Mouse (Mus musculus) midbrain, embryonic 10.5 days (tissue): ENCODE data around the gene Hist2h2be. TPM values are rescaled to one million over a fixed set of nuclear protein-coding genes. Genes with fewer than 3 reads are reported as not detected.
"Not testable (repeated sequence)": the region's sequence is repeated elsewhere in the genome, so short reads cannot be mapped to it uniquely, and the experiment has no call there.

ENCODE experiments used
- DNase-seq: peaks from one replicate; pipeline ENCODE4 v3.0.0-alpha.2; 2017; ENCODE audit warnings: low spot score
- H3K27ac ChIP-seq: fragments of 300-500 bp; sonication (generic); replicated peaks from 2 replicates; pipeline ENCODE4 v1.5.1; 2016; ENCODE audit warnings: mild to moderate bottlenecking
- H3K27me3 ChIP-seq: fragments of 300-500 bp; sonication (generic); 2 replicates; pipeline ENCODE4 v1.6.1; 2016; ENCODE audit warnings: low read depth, mild to moderate bottlenecking; ENCODE audit not compliant: poor library complexity, severe bottlenecking
- H3K36me3 ChIP-seq: fragments of 300-500 bp; sonication (generic); 2 replicates; pipeline ENCODE4 v1.6.1; 2016; ENCODE audit warnings: mild to moderate bottlenecking, moderate library complexity
- H3K4me1 ChIP-seq: fragments of 300-500 bp; sonication (generic); 2 replicates; pipeline ENCODE4 v1.6.1; 2016
- H3K4me3 ChIP-seq: fragments of 300-500 bp; sonication (generic); 2 replicates; pipeline ENCODE4 v1.5.1; 2016; ENCODE audit warnings: mild to moderate bottlenecking, moderate library complexity
- H3K9me3 ChIP-seq: fragments of 300-500 bp; sonication (generic); replicated peaks from 2 replicates; pipeline ENCODE4 v1.6.1; 2016; ENCODE audit warnings: mild to moderate bottlenecking
- WGBS: fragments of 180-500 bp; shearing (Covaris S2); methylation state at CpG from one replicate; pipeline ENCODE4 v1.1.7; 2016; 5-methylcytosine and 5-hydroxymethylcytosine counted together
- polyA plus RNA-seq: library from polyadenylated mRNA; unstranded; fragments of >200 nt; fragmentation: Nextera tagmentation; extraction: Ambion mirVana; gene quantifications from 2 replicates; pipeline ENCODE4 v1.2.1, GENCODE M21; 2016

Gene Hist2h2be
- polyA plus RNA-seq, 1 experiment from 2014 or later: 11.5 TPM

DNA sequence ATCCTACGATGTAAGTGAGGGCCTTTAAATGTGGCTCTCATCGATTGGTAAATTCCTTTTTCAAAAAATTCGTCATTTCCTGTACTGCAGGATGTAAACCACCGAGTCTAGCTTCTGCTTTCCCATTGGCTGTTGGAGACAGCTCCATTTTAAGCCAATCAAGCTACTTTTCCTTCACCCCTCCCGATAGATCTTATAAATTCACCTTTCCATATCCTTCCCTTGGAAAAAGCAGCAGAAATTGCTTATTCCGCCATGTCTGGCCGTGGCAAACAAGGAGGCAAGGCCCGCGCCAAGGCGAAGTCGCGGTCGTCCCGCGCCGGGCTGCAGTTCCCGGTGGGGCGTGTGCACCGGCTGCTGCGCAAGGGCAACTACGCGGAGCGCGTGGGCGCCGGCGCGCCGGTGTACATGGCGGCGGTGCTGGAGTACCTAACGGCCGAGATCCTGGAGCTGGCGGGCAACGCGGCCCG lies 1.2 kb upstream of the Hist2h2be start, which contains the start of the genes Bola1 and Hist2h2ab:
Gene Bola1, minus strand, starts transcription at position 49 of the 470 bp plus-strand sequence.
Gene Hist2h2ab, plus strand, starts transcription at position 205 of the 470 bp plus-strand sequence.
- Histone ChIP-seq H3K9me3 (no peaks in the 10 kb centered on the region), H3K27me3 (0 out of 2 replicates have a peak, but pooled peaks cover 4% of the 10 kb centered on the region), H3K4me3 (peak within 1 kb of the TSS; percentile 64), H3K27ac (peak within 1 kb of the TSS; percentile 97), H3K36me3 (no peaks in the 10 kb centered on the region), H3K4me1 (peaks cover 56% of the 10 kb centered on the region)
- WGBS: 0% methylated on average over 37 of the region's 37 CpGs
- DNase-seq: peak; percentile 79

DNA sequence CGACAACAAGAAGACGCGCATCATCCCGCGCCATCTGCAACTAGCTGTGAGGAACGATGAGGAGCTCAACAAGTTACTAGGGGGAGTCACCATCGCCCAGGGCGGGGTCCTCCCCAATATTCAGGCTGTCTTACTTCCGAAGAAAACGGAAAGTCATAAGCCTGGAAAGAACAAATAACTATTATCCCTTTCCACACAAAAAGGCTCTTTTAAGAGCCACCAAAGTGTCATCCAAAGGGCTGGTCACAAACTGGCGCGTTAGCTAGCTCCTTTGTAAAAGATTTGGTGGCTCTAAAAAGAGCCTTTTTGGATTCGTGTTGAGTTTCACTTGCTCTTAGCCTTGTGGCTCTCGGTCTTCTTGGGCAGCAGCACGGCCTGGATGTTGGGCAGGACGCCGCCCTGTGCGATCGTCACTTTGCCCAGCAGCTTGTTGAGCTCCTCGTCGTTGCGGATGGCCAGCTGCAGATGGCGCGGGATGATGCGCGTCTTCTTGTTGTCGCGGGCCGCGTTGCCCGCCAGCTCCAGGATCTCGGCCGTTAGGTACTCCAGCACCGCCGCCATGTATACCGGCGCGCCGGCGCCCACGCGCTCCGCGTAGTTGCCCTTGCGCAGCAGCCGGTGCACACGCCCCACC lies 671 bp upstream of the Hist2h2be start:
- peak; percentile 60 for DNase-seq
- not testable (repeated sequence) for H3K27me3 ChIP-seq, H3K36me3 ChIP-seq, H3K9me3 ChIP-seq
- H3K4me1 ChIP-seq: peaks cover 62% of the 10 kb centered on the region
- WGBS: under 1% methylated on average over 32 of the region's 47 CpGs
- H3K27ac ChIP-seq: peak overlapping the region; percentile 97
- peak overlapping the region; percentile 64 for H3K4me3 ChIP-seq

DNA sequence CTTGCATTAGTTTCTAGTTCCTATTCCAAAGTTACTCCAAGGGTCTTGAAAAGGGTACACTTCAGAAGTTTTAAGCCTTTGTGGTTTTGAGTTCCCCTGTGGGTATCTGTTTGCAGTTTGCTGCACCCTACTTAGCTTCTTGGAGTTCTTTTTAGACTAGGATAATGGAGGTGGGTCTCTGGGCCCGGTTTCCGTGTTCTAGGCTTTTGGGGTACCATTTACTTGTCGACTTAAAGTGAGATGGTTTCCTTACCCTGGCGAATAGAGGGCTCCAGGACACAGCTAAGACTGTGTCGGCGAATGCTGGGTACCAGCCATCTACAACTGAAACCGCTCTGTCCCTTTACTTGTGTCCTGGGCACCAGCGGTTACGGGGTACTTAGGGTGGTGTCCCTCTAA lies 720 bp downstream of the Hist2h2be start:
- DNase-seq: peak; percentile 26
- Histone ChIP-seq H3K4me1 (peaks cover 67% of the 10 kb centered on the region), H3K27me3 (no peaks in the 10 kb centered on the region), H3K9me3 (no peaks in the 10 kb centered on the region), H3K4me3 (peak overlapping the region; percentile 64), H3K36me3 (no peaks in the 10 kb centered on the region), H3K27ac (peak overlapping the region; percentile 97)
- WGBS: 16% methylated on average over 9 of the region's 9 CpGs

DNA sequence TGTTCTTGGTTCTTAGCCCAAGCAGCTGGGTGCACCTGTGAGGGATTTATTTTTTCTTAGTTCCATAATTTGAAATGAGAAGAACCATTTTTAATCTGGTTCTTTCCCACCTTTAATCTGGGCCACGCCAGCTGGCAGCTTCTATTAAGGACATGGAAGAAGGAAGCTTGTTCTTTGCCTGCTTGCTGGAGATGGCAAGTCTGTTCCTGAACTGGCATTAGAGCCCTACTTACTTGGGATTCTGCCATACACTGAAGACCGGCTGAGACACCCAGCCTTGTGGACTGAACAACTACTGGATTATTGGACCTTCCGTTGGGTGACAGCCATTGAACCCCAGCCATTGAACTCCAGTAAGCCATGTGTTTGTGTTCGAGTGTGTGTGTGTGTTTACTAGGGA lies 1.9 kb downstream of the Hist2h2be start:
- H3K27me3 ChIP-seq: no peaks in the 10 kb centered on the region
- no peaks in the 10 kb centered on the region for H3K36me3 ChIP-seq
- H3K27ac ChIP-seq: peak overlapping the region; percentile 97; the same call in 1 of the 2 replicates
- peaks cover 75% of the 10 kb centered on the region for H3K4me1 ChIP-seq
- WGBS: 95% methylated on average over 4 of the region's 4 CpGs
- no peaks in the 10 kb centered on the region for H3K9me3 ChIP-seq
- peak overlapping the region; percentile 64 for H3K4me3 ChIP-seq
- DNase-seq: no peak

DNA sequence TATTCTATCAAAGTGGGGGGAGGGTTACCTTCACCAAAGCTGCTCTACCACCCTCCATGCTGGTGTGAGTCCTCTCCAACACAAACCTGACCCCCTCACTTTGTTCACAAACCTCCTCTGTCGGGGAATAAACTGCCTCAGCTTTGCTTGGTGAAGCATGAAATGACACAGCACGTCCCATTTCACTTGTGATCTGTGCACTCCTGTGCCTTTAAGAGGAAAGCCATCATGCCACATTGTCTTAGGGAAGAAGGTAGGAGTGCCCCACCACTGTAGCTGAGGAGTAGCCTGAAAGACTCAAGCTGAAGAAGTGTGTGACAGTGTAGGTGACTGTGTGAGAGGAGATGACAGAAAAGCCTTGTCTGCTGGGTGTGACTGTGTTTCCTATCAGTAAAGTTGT lies 4.5 kb downstream of the Hist2h2be start:
- 14% methylated on average over 2 of the region's 2 CpGs for WGBS
- Histone ChIP-seq H3K4me1 (peaks cover 61% of the 10 kb centered on the region), H3K9me3 (no peaks in the 10 kb centered on the region), H3K27me3 (no peaks in the 10 kb centered on the region), H3K27ac (peak overlapping the region; percentile 30; the same call in 1 of the 2 replicates), H3K36me3 (no peaks in the 10 kb centered on the region), H3K4me3 (no peak overlapping the region)
- no peak for DNase-seq

DNA sequence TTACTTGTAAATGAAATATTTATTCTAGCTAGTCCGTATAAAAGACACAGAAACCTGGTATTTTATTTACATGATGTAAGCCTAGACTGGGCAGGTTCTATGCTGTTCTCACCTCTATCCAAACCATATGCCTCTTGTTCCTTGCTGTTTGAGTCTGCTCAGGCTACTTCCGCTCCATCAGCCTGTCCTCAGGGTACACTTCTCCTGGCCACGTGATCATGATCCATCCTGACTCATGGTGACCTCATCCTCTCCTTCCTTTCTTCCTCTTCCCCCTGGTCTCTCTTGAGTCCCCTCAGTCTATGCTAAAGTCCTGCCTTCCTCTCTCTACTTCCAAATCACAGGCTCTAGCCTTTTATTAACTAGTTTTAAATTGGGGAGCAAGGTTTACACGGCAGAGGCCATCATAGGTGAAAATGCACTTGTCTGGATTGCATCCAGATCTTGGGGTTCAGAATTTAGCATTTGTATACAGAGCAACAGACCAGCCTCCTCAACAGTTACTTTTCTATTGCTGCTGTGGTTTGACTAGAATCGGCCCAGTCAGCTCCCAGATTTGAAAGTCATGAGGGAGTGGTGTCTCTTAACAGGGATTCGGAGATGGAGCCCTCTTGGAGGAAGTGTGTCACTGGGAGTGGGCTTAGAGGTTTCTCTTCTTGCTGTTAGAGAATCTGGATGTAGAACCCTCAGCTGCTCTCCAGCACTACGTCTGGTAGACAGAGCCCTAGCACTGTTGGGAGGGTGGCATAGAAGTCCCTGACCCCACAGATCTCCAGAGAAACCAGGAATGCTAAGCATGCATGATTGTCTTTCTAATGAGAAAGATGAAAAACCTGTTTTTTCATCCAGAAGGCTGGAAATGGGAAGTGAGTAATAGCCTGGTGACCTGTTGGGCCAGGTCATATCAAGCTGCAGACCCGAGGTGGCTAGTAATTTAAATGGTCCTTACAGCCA lies 6.1 kb downstream of the Hist2h2be start:
- no peak for DNase-seq
- WGBS: 77% methylated on average over 8 of the region's 8 CpGs
- no peaks in the 10 kb centered on the region for H3K27me3 ChIP-seq
- no peaks in the 10 kb centered on the region for H3K9me3 ChIP-seq
- H3K4me1 ChIP-seq: peaks cover 51% of the 10 kb centered on the region
- no peak overlapping the region for H3K4me3 ChIP-seq
- H3K27ac ChIP-seq: peak overlapping the region; percentile 23; the same call in 1 of the 2 replicates
- H3K36me3 ChIP-seq: no peaks in the 10 kb centered on the region

DNA sequence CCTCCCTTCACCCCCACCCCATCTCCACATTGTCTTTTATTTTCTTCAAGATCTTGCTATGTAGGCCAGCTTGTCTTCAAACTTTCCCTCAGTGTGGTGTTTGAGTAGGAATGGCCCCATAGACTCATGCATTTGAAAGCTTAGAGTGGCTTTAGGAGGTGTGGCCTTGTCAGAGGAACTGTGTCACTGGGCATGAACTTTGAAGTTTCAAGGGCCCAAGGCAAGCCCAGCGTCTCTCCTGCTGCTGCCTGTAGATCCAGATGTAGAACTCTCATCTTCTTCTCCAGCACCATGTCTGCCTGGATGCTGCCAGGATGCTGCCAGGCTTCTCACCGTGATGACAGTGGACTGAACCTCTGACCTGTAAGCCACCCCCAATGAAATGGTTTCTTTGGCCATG lies 7.9 kb downstream of the Hist2h2be start:
- no peaks in the 10 kb centered on the region for H3K27me3 ChIP-seq
- DNase-seq: no peak
- WGBS: 77% methylated on average over 2 of the region's 2 CpGs

DNA sequence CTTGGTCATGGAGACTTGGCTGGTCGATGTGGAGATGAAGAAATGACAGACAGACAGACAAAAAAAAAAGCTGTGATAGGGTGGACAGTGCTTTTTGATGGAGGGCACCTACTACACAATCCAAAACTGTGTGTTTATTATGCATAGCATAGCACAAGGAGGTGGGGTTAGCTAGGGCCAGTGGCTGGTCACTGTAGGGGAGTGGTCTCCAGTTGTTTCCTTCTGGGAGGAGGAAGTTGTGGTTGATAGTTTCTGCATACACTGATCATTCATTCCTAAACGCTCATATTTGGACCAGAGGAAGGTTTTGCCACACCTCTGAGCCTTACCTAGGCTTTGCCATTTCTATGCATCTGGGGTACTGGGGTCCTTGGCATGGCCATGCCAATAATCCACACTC lies 9.5 kb downstream of the Hist2h2be start:
- no peak overlapping the region for H3K4me3 ChIP-seq
- no peaks in the 10 kb centered on the region for H3K9me3 ChIP-seq
- H3K27ac ChIP-seq: no peak overlapping the region
- 90% methylated on average over 2 of the region's 2 CpGs for WGBS
- H3K4me1 ChIP-seq: peaks cover 19% of the 10 kb centered on the region
- no peaks in the 10 kb centered on the region for H3K36me3 ChIP-seq
- no peaks in the 10 kb centered on the region for H3K27me3 ChIP-seq
- no peak for DNase-seq

More for the DNA sequence above, 7.9 kb downstream of the Hist2h2be start:
- Histone ChIP-seq H3K4me1 (peaks cover 35% of the 10 kb centered on the region), H3K4me3 (no peak overlapping the region), H3K27ac (no peak overlapping the region), H3K36me3 (no peaks in the 10 kb centered on the region), H3K9me3 (no peaks in the 10 kb centered on the region)

DNA sequence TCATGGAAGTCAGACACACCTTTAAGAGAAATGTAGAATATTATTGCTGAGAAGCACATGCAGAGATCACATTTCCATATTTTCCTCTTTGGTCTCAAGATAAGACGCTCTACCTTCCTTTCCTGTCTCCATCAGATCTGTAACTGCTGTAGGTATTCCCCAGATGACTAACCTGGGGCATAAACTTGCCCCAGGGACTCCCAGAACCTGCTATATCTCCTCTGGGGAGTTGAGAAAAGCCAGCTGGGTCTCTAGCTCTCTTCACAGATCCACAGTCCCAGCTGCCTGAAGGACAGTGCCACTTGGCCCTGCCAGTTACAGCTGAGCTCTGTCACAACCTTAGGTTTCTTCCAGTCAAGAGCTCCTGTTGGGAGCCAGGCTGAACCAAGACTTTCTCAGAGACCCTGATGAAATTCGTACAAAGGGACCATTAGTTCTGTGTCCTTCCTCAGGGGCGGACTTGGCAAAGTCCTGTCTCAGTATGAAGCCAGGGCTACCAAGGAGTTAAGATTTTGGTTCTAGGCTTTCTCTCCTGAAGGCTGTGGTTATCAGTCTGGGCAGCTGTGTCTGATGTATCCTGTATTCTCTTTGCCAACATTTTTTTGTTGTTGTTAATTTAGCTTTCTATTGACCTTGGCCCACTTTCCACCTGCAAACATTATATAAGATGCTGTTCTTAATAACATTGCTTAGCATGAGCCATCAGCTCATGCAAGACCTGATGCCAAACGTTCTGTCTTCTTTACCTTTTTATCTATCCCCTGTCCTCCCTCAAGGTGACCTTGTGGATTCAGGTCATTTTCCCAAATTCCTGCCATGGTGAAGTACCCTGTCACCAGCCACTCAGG lies 10.2 kb downstream of the Hist2h2be start:
- Histone ChIP-seq H3K36me3 (no peaks in the 10 kb centered on the region), H3K4me3 (no peak overlapping the region), H3K27me3 (no peaks in the 10 kb centered on the region), H3K4me1 (peaks cover 12% of the 10 kb centered on the region), H3K27ac (no peak overlapping the region), H3K9me3 (no peaks in the 10 kb centered on the region)
- no peak for DNase-seq
- WGBS: 84% methylated on average over 4 of the region's 4 CpGs

DNA sequence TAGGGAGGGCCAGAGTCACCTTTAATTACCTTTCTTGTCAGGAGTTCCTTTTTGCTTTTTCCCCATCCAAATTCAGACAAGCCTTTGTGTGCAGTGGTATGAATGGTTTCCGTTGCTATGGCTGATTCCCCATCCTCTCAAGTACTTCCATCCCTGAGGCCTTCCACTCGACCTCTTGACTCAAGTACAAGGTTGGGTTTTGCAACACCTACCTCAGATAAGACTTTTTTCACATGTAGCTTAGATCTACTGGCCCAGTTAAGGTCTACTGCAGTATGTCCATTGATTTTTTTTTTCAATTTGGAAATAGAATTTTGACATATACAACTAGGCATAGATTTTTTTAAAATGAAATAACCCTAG lies 10.8 kb downstream of the Hist2h2be start:
- Histone ChIP-seq H3K4me3 (no peak overlapping the region), H3K4me1 (peaks cover 7% of the 10 kb centered on the region), H3K9me3 (no peaks in the 10 kb centered on the region), H3K36me3 (no peaks in the 10 kb centered on the region), H3K27me3 (no peaks in the 10 kb centered on the region), H3K27ac (no peak overlapping the region)
- 71% methylated on average over 2 of the region's 2 CpGs for WGBS
- DNase-seq: no peak

DNA sequence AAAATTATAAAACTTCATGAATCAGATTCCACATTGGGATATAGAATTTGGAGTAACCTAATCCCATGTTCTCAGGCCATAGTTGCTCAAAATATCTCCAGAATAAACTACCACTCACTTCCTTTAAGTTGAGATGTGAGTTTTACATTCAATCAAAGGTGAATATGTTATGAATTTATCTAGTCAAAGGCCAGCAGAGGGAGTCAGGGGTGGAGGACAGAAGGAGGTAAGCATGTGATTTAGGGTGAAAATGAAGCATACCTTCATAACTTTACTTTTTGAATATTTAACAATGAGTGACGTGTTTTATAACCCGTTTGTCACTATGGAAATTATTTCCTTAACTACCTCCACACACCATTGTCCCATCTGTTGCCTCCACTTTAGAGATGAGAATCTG lies 14.0 kb downstream of the Hist2h2be start:
- no peaks in the 10 kb centered on the region for H3K36me3 ChIP-seq
- H3K4me1 ChIP-seq: peaks cover 15% of the 10 kb centered on the region
- H3K27me3 ChIP-seq: no peaks in the 10 kb centered on the region
- DNase-seq: no peak
- no peak overlapping the region for H3K27ac ChIP-seq
- WGBS: 88% methylated on average over 2 of the region's 2 CpGs
- no peak overlapping the region for H3K4me3 ChIP-seq
- H3K9me3 ChIP-seq: no peaks in the 10 kb centered on the region

DNA sequence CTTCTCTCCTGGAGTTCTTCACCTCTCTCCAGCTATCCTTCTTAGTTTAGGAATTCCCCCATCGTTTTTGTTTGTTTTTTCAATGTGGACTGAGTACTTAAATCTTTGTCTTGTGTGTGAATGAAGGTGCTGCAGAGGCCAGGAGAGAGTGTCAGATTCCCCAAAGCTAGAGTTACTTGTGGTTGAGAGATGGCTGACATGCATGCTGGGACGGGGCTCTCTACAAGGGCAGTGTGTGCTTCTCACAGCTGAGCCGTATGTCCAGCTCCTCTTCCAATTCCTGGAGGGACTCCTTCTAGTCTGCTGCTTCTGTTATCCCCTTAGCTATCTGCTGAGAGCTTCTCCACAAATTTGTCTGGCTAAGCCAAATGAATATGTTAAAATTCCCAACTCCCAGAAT lies 14.9 kb downstream of the Hist2h2be start:
- no peak for DNase-seq
- Histone ChIP-seq H3K4me3 (0 out of 2 replicates have a peak overlapping the region, but pooled peaks have one; percentile 8), H3K36me3 (no peaks in the 10 kb centered on the region), H3K9me3 (no peaks in the 10 kb centered on the region), H3K27ac (no peak overlapping the region), H3K27me3 (no peaks in the 10 kb centered on the region), H3K4me1 (peaks cover 20% of the 10 kb centered on the region)
- 73% methylated on average over 3 of the region's 3 CpGs for WGBS
